Mouse (Mus musculus): Measurements from ENCODE around the gene Snrnp40. TPM values are rescaled to one million over a fixed set of nuclear protein-coding genes. Genes with fewer than 3 reads are reported as not detected.

Gene Snrnp40
- polyA plus RNA-seq, 1 experiment from 2014 or later, result 119 TPM

DNA sequence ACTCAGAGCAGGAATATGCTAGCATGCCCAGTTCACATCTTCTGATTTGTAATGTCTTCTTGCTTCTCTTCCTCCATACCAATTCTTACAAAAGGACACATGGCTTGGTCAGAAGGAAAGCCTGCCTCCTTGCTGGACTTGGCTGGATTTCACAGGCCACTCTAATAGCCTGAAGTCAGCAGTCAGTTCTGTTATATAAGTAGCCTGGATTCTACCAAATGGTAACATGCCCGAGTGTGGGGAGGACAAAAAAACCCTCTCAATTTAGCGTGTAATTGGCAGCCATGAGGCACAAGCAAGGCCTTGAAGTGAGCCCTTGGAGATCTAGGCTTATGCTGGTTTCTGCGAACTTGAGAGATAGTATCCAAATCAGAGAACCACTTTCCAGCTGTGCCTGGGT, 27.3 kb downstream of the Snrnp40 start:
- Histone ChIP-seq H3K27ac (no peak overlapping the region), H3K9me3 (replicated peaks) (no peaks in the 10 kb centered on the region), H3K4me2 (no peak overlapping the region), H3K9ac (no peak overlapping the region), H3K4me3 (no peak overlapping the region), H3K36me3 (peaks cover 89% of the 10 kb centered on the region), H3K4me1 (no peaks in the 10 kb centered on the region), H3K27me3 (replicated peaks) (no peaks in the 10 kb centered on the region)
- 74% methylated on average over 3 of the region's 3 CpGs for WGBS (ENCODE audit: insufficient replicate concordance)
- ATAC-seq, result no peak

DNA sequence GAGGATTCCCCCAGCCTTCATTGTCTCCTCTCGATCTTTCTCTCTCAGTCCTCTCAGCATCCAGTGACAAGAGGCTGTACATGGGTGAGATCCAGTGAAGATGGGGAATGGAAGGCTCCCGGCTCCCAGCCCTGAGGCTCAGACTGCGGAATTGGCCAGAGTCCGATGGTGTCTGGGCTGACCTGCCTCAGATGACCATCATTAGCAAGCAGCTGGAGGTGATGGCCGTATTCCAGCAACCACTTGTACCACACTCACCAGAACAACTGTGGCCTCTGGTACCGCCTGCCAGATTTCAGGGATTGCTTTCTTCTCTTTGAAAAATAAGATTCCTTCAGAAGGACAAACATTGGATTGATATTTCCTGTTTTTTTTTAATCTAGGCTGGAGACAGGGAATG, 29.6 kb downstream of the Snrnp40 start:
- WGBS (ENCODE audit: insufficient replicate concordance), result 90% methylated on average over 6 of the region's 6 CpGs
- Histone ChIP-seq H3K36me3 (peaks cover 67% of the 10 kb centered on the region), H3K4me1 (no peaks in the 10 kb centered on the region), H3K4me2 (no peak overlapping the region), H3K27ac (no peak overlapping the region), H3K9ac (no peak overlapping the region), H3K9me3 (replicated peaks) (no peaks in the 10 kb centered on the region), H3K27me3 (replicated peaks) (no peaks in the 10 kb centered on the region), H3K4me3 (no peak overlapping the region)
- no peak for ATAC-seq

GRCm38 (mm10) chr4:130389927-130390326, 30.0 kb downstream of the Snrnp40 start:
- Histone ChIP-seq H3K4me3 (no peak overlapping the region), H3K27me3 (replicated peaks) (no peaks in the 10 kb centered on the region), H3K9me3 (replicated peaks) (no peaks in the 10 kb centered on the region), H3K27ac (no peak overlapping the region), H3K36me3 (peaks cover 63% of the 10 kb centered on the region), H3K4me1 (no peaks in the 10 kb centered on the region), H3K9ac (no peak overlapping the region), H3K4me2 (no peak overlapping the region)
- WGBS (ENCODE audit: insufficient replicate concordance), result 75% methylated on average over 7 of the region's 7 CpGs
- no peak for ATAC-seq

DNA sequence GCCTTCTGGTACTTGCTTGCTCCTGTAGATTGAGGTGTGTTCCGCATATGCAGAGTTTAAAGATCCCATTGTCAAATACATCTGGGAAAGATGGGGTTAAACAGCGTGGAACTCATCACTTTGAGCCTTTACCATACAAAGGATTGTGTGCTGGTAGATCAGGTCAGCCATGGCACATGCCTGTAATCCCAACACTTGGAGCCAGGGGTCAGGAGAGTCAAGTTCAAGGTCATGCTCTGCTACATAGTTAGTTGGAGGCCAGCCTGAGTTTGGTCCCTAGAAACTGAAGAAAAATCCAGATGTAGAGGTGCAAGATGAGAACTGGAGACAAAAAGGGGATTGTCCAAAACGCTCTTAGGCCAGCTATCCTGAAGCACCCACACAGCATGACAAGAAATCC, 31.3 kb downstream of the Snrnp40 start:
- no peak for ATAC-seq

More for the DNA sequence above, 31.3 kb downstream of the Snrnp40 start:
- Histone ChIP-seq H3K4me1 (no peaks in the 10 kb centered on the region), H3K9me3 (replicated peaks) (no peaks in the 10 kb centered on the region), H3K27me3 (replicated peaks) (no peaks in the 10 kb centered on the region), H3K4me2 (no peak overlapping the region), H3K9ac (no peak overlapping the region), H3K36me3 (peaks cover 51% of the 10 kb centered on the region), H3K27ac (no peak overlapping the region), H3K4me3 (no peak overlapping the region)
- 72% methylated on average over 3 of the region's 3 CpGs for WGBS (ENCODE audit: insufficient replicate concordance)

Other genes with a start within 250 kb of the Snrnp40 start
- 0.12 TPM in 1 of 2 replicates, not detected in the other for gene Hcrtr1, start 220.8 kb upstream of the Snrnp40 start, polyA plus RNA-seq (2016; fragmentation: Nextera tagmentation; extraction: Ambion mirVana)
- 30.9 and 32.6 TPM in 2 replicates for gene Tinagl1, start 185.0 kb upstream of the Snrnp40 start, polyA plus RNA-seq (2016; fragmentation: Nextera tagmentation; extraction: Ambion mirVana)
- gene Gm853, start 137.7 kb upstream of the Snrnp40 start, polyA plus RNA-seq (2016; fragmentation: Nextera tagmentation; extraction: Ambion mirVana), result not detected in 2 replicates
- gene Serinc2, start 80.9 kb upstream of the Snrnp40 start, polyA plus RNA-seq (2016; fragmentation: Nextera tagmentation; extraction: Ambion mirVana), result 1.7 and 3.1 TPM in 2 replicates
- 1.3 and 1.5 TPM in 2 replicates for gene Fabp3, start 51.5 kb upstream of the Snrnp40 start, polyA plus RNA-seq (2016; fragmentation: Nextera tagmentation; extraction: Ambion mirVana)
- gene Gm10570, start 51.5 kb upstream of the Snrnp40 start, polyA plus RNA-seq (2016; fragmentation: Nextera tagmentation; extraction: Ambion mirVana), result not detected in 2 replicates
- gene Zcchc17, start 189 bp upstream of the Snrnp40 start, polyA plus RNA-seq (2016; fragmentation: Nextera tagmentation; extraction: Ambion mirVana), result 52.1 and 52.9 TPM in 2 replicates
- gene Nkain1, start 214.0 kb downstream of the Snrnp40 start, polyA plus RNA-seq (2016; fragmentation: Nextera tagmentation; extraction: Ambion mirVana), result 0.12 and 0.42 TPM in 2 replicates